Mouse (Mus musculus) CH12.LX (cell line): ENCODE measurements around the gene Orai1. TPM values are rescaled to one million over a fixed set of nuclear protein-coding genes. Genes with fewer than 3 reads are reported as not detected.
A peak's percentile ranks its signal among the peaks of the same experiment; 100 is the strongest.

ENCODE experiments used
- DNase-seq: peaks from one replicate; pipeline ENCODE4 v3.0.0-alpha.2; 2013; ENCODE audit errors: extremely low read depth
- H3K27ac ChIP-seq: 2 replicates; pipeline ENCODE4 v1.5.1; 2012; ENCODE audit warnings: low read depth, mild to moderate bottlenecking, control low read depth, moderate library complexity; ENCODE audit not compliant: insufficient read depth
- H3K27me3 ChIP-seq: replicated peaks from 2 replicates; pipeline ENCODE3; 2012; ENCODE audit warnings: inconsistent platforms
- H3K36me3 ChIP-seq, 2 experiments: replicated peaks in 1 of 2; 2 replicates each; pipeline versions ENCODE3 to v1.6.1; 2012; ENCODE audit warnings: inconsistent platforms in 1 of 2, low read length in 1 of 2, mild to moderate bottlenecking in 1 of 2, mixed read lengths in 1 of 2, moderate library complexity in 1 of 2; ENCODE audit not compliant: control insufficient read depth in 1 of 2, insufficient read depth in 1 of 2
- H3K4me1 ChIP-seq, 2 experiments: 2 replicates each; pipeline ENCODE4 v1.6.1; 2012; ENCODE audit warnings: inconsistent platforms in 1 of 2, moderate library complexity in 1 of 2; ENCODE audit not compliant: insufficient read depth in 2 of 2, control insufficient read depth in 1 of 2
- H3K4me2 ChIP-seq: 2 replicates; pipeline ENCODE4 v1.6.1; 2012; ENCODE audit warnings: low read depth, mild to moderate bottlenecking, control low read depth; ENCODE audit not compliant: poor library complexity, insufficient read depth, severe bottlenecking
- H3K4me3 ChIP-seq, 3 experiments: fragments of 150-350 bp in 1 of 3; sonication (generic) in 1 of 3; replicated peaks in 1 of 3; 2 replicates each; pipeline versions ENCODE3 to v1.5.1; 2011 to 2012; ENCODE audit warnings: low read depth in 2 of 3, low read length in 2 of 3, mild to moderate bottlenecking in 2 of 3, moderate library complexity in 2 of 3, control low read depth in 1 of 3, improper control_type of control experiment in 1 of 3, inconsistent platforms in 1 of 3, mixed read lengths in 1 of 3; ENCODE audit not compliant: poor library complexity in 1 of 3
- H3K79me2 ChIP-seq: replicated peaks from 2 replicates; pipeline ENCODE4 v1.6.1; 2012; ENCODE audit warnings: mild to moderate bottlenecking, moderate library complexity; ENCODE audit not compliant: control insufficient read depth, poor library complexity, insufficient read depth, severe bottlenecking; ENCODE audit errors: extremely low read depth
- H3K9ac ChIP-seq: 2 replicates; pipeline ENCODE4 v1.6.1; 2012; ENCODE audit warnings: low read depth, mild to moderate bottlenecking, control low read depth, moderate library complexity; ENCODE audit not compliant: insufficient read depth
- H3K9me3 ChIP-seq: replicated peaks from 2 replicates; pipeline ENCODE3; 2012; ENCODE audit warnings: low read length, inconsistent platforms, mixed read lengths
- CHD1 ChIP-seq: IDR thresholded peaks from 2 replicates; pipeline ENCODE4 v1.6.1; 2012; ENCODE audit warnings: low read depth, low read length, improper control_type of control experiment, inconsistent platforms
- CHD2 ChIP-seq: IDR thresholded peaks from 2 replicates; pipeline ENCODE4 v1.6.1; 2011; ENCODE audit warnings: low read length, improper control_type of control experiment
- CTCF ChIP-seq, 2 experiments: IDR thresholded peaks in 1 of 2; conservative IDR thresholded peaks in 1 of 2; 2 replicates each; pipeline ENCODE4 v1.5.1; 2011 to 2012; ENCODE audit warnings: low read depth in 2 of 2, low read length in 2 of 2, improper control_type of control experiment in 1 of 2, inconsistent platforms in 1 of 2, mild to moderate bottlenecking in 1 of 2, moderate library complexity in 1 of 2
- E2F4 ChIP-seq: IDR thresholded peaks from 2 replicates; pipeline ENCODE4 v1.6.1; 2011; ENCODE audit warnings: low read depth, low read length, improper control_type of control experiment; ENCODE audit not compliant: insufficient replicate concordance
- ELF1 ChIP-seq: IDR thresholded peaks from 2 replicates; pipeline ENCODE4 v1.6.1; 2014; ENCODE audit warnings: low read depth, mild to moderate bottlenecking, inconsistent platforms, low read length, improper control_type of control experiment
- EP300 ChIP-seq: IDR thresholded peaks from 2 replicates; pipeline ENCODE4 v1.6.1; 2011; ENCODE audit warnings: low read length, improper control_type of control experiment
- IRF4 ChIP-seq: IDR thresholded peaks from 2 replicates; pipeline ENCODE4 v1.6.1; 2014; ENCODE audit warnings: low read depth, mild to moderate bottlenecking, inconsistent platforms, low read length, improper control_type of control experiment
- JUND ChIP-seq: conservative IDR thresholded peaks from 2 replicates; pipeline ENCODE4 v1.6.1; 2011; ENCODE audit warnings: low read depth, low read length, improper control_type of control experiment
- MAFK ChIP-seq: IDR thresholded peaks from 2 replicates; pipeline ENCODE4 v1.6.1; 2011; ENCODE audit warnings: low read length, improper control_type of control experiment; ENCODE audit not compliant: insufficient replicate concordance
- MAX ChIP-seq: IDR thresholded peaks from 2 replicates; pipeline ENCODE4 v1.6.1; 2011; ENCODE audit warnings: low read length, improper control_type of control experiment
- MXI1 ChIP-seq: IDR thresholded peaks from 2 replicates; pipeline ENCODE4 v1.6.1; 2011; ENCODE audit warnings: mild to moderate bottlenecking, low read depth, low read length, improper control_type of control experiment
- MYC ChIP-seq: IDR thresholded peaks from 2 replicates; pipeline ENCODE4 v1.6.1; 2011; ENCODE audit warnings: low read depth, mild to moderate bottlenecking, improper control_type of control experiment, low read length
- NELFE ChIP-seq: IDR thresholded peaks from 2 replicates; pipeline ENCODE4 v1.6.1; 2011; ENCODE audit warnings: low read depth, low read length, improper control_type of control experiment
- POLR2A ChIP-seq: IDR thresholded peaks from 2 replicates; pipeline ENCODE4 v1.6.1; 2011; ENCODE audit warnings: low read depth, mild to moderate bottlenecking, improper control_type of control experiment, low read length
- SIN3A ChIP-seq: IDR thresholded peaks from 2 replicates; pipeline ENCODE4 v1.6.1; 2012; ENCODE audit warnings: low read length, improper control_type of control experiment, inconsistent platforms
- SMC3 ChIP-seq: IDR thresholded peaks from 2 replicates; pipeline ENCODE4 v1.6.1; 2011; ENCODE audit warnings: low read depth, low read length, improper control_type of control experiment
- TCF12 ChIP-seq: IDR thresholded peaks from 2 replicates; pipeline ENCODE4 v1.6.1; 2014; ENCODE audit warnings: low read depth, mild to moderate bottlenecking, inconsistent platforms, low read length, improper control_type of control experiment
- UBTF ChIP-seq: IDR thresholded peaks from 2 replicates; pipeline ENCODE4 v1.6.1; 2012; ENCODE audit warnings: low read depth, mild to moderate bottlenecking, inconsistent platforms, low read length, improper control_type of control experiment, moderate library complexity
- USF2 ChIP-seq: conservative IDR thresholded peaks from 2 replicates; pipeline ENCODE4 v1.6.1; 2011; ENCODE audit warnings: low read depth, low read length, improper control_type of control experiment
- ZKSCAN1 ChIP-seq: IDR thresholded peaks from 2 replicates; pipeline ENCODE4 v1.6.1; 2012; ENCODE audit warnings: low read depth, inconsistent platforms, low read length, improper control_type of control experiment, borderline replicate concordance
- ZMIZ1 ChIP-seq: IDR thresholded peaks from 2 replicates; pipeline ENCODE4 v1.6.1; 2012; ENCODE audit warnings: low read depth, mild to moderate bottlenecking, inconsistent platforms, low read length, improper control_type of control experiment
- dilution Hi-C: fragments of 300-500 bp; cut with MboI; formaldehyde crosslinking; loops from 2 replicates; pipeline ENCODE4 v1.14.3; 2020; ENCODE audit warnings: low sequenced_read_pairs; ENCODE audit not compliant: extremely low pct_unique_long_range_greater_than_20kb, extremely low pct_ligation_motif_present
- in situ Hi-C: fragments of 300-500 bp; cut with MboI; formaldehyde crosslinking; loops from 3 replicates; pipeline ENCODE4 v1.14.3; 2019; ENCODE audit warnings: low sequenced_read_pairs, low pct_ligation_motif_present, low pct_unique_long_range_greater_than_20kb, mixed read lengths
- polyA plus RNA-seq: library from polyadenylated mRNA; unstranded; fragments of >175 nt; gene quantifications from 2 replicates; pipeline ENCODE4 v1.2.1, GENCODE M21; 2012; ENCODE audit warnings: low read depth; ENCODE audit not compliant: insufficient read length
- total RNA-seq, 2 experiments: library from RNA; depleted of rRNA; stranded (reverse); fragments of 300-350 nt in 1 of 2; fragments of >200 nt in 1 of 2; gene quantifications; 2 replicates each; pipeline ENCODE4 v1.2.3; 2012 to 2014

Orai1 gene
- total and polyA plus RNA-seq, 3 experiments, result 17.4 to 27.7 (median 17.8) TPM

- in situ Hi-C loops (no loop called here), dilution Hi-C loops (no loop called here)
- Histone ChIP-seq H3K9me3 (no peaks in the 10 kb centered on the region), H3K4me1 (peaks cover 5 to 62% of the 10 kb centered on the region in 2 experiments; a peak in 3 of 4 replicates), H3K4me2 (peak overlapping the region; percentile 67), H3K36me3 (peaks cover 0 to 6% of the 10 kb centered on the region in 2 experiments), H3K9ac (peak overlapping the region; percentile 64), H3K4me3 (peak overlapping the region; percentile 67 to 82 (median 76)), H3K27ac (no peak overlapping the region), H3K27me3 (no peaks in the 10 kb centered on the region), H3K79me2 (peaks cover 16% of the 10 kb centered on the region)
- DNase-seq, result no peak
- TF ChIP-seq SMC3, result no peak
- TF ChIP-seq SIN3A, result no peak
- no peak for TF ChIP-seq JUND
- no peak for TF ChIP-seq CHD2
- TF ChIP-seq CHD1, result no peak
- TF ChIP-seq EP300, result no peak
- no peak for TF ChIP-seq NELFE
- no peak for TF ChIP-seq TCF12
- TF ChIP-seq MAX, result no peak
- no peak for TF ChIP-seq MAFK
- TF ChIP-seq POLR2A, result no peak
- TF ChIP-seq ELF1, result no peak
- TF ChIP-seq USF2, result no peak
- no peak for TF ChIP-seq UBTF
Observed at GRCm38 (mm10) chr5:122991350-122992004, 23.4 kb upstream of the Orai1 start.

GRCm38 (mm10) chr5:122993811-122994210 is 21.1 kb upstream of the Orai1 start:
- peaks cover 13 to 75% of the 10 kb centered on the region in 2 experiments for H3K4me1 ChIP-seq
- in situ Hi-C loops, result no loop called here
- dilution Hi-C loops, result no loop called here
- H3K9me3 ChIP-seq, result no peaks in the 10 kb centered on the region
- no peak for DNase-seq
- no peak overlapping the region for H3K4me3 ChIP-seq
- H3K36me3 ChIP-seq, result peaks cover 0 to 15% of the 10 kb centered on the region in 2 experiments
- peaks cover 16% of the 10 kb centered on the region for H3K79me2 ChIP-seq
- H3K27me3 ChIP-seq, result no peaks in the 10 kb centered on the region
- no peak overlapping the region for H3K27ac ChIP-seq
- TF ChIP-seq CHD1 (peak; percentile 79; the same call in 1 of the 2 replicates), CTCF (conservative IDR thresholded peaks at IDR 0.05 in 1 of 2, IDR thresholded peaks at IDR 0.05 in 1 of 2; ENCODE audit: low read depth in 2 of 2, low read length in 2 of 2) (peak in 1 of 2 experiments; percentile 13; a peak in 1 of 4 replicates), ZMIZ1 (0 out of 2 replicates have a peak, but pooled peaks have one; percentile 24), ZKSCAN1 (no peak), MYC (0 out of 2 replicates have a peak, but pooled peaks have one; percentile 30), POLR2A (no peak), E2F4 (no peak), MXI1 (0 out of 2 replicates have a peak, but pooled peaks have one; percentile 26), IRF4 (no peak), MAX (peak; percentile 53; the same call in 1 of the 2 replicates)
- peak overlapping the region; percentile 41 for H3K9ac ChIP-seq
- H3K4me2 ChIP-seq, result peak overlapping the region; percentile 91; the same call in 1 of the 2 replicates
